Mouse (Mus musculus): Measurements from ENCODE around the gene Myadml2.
A peak's percentile ranks its signal among the peaks of the same experiment; 100 is the strongest.

DNA sequence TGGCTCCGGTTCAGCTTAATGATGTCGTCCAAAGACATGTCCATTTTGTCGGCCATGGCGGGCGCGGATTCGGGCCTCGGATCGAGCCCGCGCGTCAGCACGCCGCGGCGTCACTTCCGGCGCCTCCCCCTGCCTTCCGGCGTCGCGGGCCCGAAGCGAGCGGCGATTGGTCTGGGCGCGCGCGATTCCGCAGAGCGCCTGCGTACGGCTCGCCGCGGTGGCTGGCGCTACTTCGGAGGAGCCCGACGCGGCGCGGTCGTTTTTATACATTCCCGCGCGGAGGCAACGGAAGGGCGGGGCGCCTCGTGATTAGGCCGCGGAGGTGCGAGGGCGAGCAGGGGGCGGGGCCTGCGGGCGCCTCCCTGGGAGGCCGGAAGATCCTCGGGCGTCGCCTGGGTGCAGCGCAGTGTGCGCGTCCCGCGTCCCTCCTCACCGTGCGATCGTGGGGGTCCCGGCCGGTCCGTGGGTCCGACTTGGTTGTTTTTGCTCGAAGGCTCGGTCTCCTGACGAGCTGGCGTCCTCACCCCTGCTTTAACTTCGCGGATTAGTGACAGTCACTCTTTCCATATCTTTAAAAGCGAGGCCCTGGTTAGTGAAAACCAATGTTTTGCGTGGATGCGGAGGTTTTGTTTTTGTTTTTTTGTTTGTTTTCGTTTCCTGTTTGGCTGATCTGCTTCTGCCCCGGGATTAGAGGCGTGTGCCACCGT lies 49.5 kb downstream of the Myadml2 start, which contains the start of the genes Alyref and Anapc11:
- TF ChIP-seq CTCF (IDR thresholded peaks at IDR 0.05; ENCODE audit: insufficient read depth, low read length) (no peak), POLR2A (IDR thresholded peaks at IDR 0.05; ENCODE audit: borderline replicate concordance, extremely low read depth, low read depth, low read length) (peak; percentile 71; the same call in 1 of the 2 replicates)
